Mouse (Mus musculus): ENCODE data around the gene Cd300ld4. TPM values are rescaled to one million over a fixed set of nuclear protein-coding genes. Genes with fewer than 3 reads are reported as not detected.

Gene Cd300ld4
- total RNA-seq, 2 experiments from 2014 or later, result 1.7 to 2.1 TPM

DNA sequence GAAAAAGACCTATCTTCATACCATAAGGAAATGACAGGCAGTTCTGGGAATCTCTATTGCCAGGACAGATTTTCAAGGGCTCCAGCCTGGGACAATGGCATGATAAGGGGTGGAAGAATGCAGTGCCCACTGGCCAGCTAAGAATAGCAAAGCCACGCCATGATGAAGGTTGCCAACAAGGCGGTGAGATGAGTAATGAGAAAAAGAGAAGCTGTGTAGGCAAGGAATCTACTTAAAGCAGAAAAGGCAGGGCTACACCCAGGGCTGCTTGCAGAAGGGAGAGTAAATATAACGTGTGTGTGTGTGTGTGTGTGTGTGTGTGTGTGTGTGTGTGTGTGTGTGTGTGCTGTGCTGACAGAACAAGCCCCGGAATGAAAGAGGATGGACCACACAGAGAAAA, 44.9 kb downstream of the Cd300ld4 start:
- no peak for ATAC-seq (replicated peaks; ENCODE audit: low FRiP score, poor library complexity, severe bottlenecking)

DNA sequence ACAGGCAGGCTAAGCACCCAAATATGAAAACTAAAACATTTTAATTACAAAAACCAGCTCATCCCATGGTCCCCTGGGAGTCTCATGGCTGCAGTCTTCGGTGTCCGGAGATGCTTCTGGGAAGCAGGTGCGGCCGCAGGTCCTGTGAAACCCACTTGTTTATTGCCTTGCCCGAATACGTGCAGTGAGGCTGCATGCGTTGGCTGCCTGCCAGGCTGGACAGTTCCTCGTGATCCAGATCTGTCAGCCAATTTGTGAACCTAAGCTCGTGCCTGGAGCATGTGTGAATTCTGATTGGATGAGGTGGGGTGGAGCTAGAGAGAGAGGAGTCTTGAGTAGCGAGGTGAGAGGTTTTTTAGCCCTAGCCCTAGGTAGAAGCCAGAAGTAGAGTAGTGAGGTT, 54.1 kb downstream of the Cd300ld4 start:
- ATAC-seq (replicated peaks; ENCODE audit: low FRiP score, poor library complexity, severe bottlenecking), result no peak

Other genes starting within 250 kb of the Cd300ld4 start
- gene Btbd17, start 231.1 kb downstream of the Cd300ld4 start, total RNA-seq (2015; ENCODE audit: low replicate concordance), result not detected in 2 replicates
- gene Btbd17, start 231.1 kb downstream of the Cd300ld4 start, total RNA-seq (2017; ENCODE audit: low replicate concordance), result not detected in 2 replicates
- gene Gpr142, start 228.1 kb downstream of the Cd300ld4 start, total RNA-seq (2015; ENCODE audit: low replicate concordance), result not detected in 2 replicates
- gene Gpr142, start 228.1 kb downstream of the Cd300ld4 start, total RNA-seq (2017; ENCODE audit: low replicate concordance), result not detected in 2 replicates
- gene Gprc5c, start 175.9 kb downstream of the Cd300ld4 start, total RNA-seq (2015; ENCODE audit: low replicate concordance), result 0.77 TPM in 1 of 2 replicates, not detected in the other
- 0.09 TPM in 1 of 2 replicates, not detected in the other for gene Gprc5c, start 175.9 kb downstream of the Cd300ld4 start, total RNA-seq (2017; ENCODE audit: low replicate concordance)
- gene Cd300a, start 137.0 kb downstream of the Cd300ld4 start, total RNA-seq (2015; ENCODE audit: low replicate concordance), result 3.8 and 4.8 TPM in 2 replicates
- gene Cd300a, start 137.0 kb downstream of the Cd300ld4 start, total RNA-seq (2017; ENCODE audit: low replicate concordance), result 3.7 and 7.1 TPM in 2 replicates
- gene Cd300lb, start 92.6 kb downstream of the Cd300ld4 start, total RNA-seq (2015; ENCODE audit: low replicate concordance), result 9.2 and 20.9 TPM in 2 replicates
- 9.6 and 14.8 TPM in 2 replicates for gene Cd300lb, start 92.6 kb downstream of the Cd300ld4 start, total RNA-seq (2017; ENCODE audit: low replicate concordance)
- gene Cd300c, start 57.9 kb downstream of the Cd300ld4 start, total RNA-seq (2015; ENCODE audit: low replicate concordance), result not detected in 2 replicates
- gene Cd300c, start 57.9 kb downstream of the Cd300ld4 start, total RNA-seq (2017; ENCODE audit: low replicate concordance), result 0.60 and 2.2 TPM in 2 replicates
- gene Cd300ld, start 37.1 kb downstream of the Cd300ld4 start, total RNA-seq (2015; ENCODE audit: low replicate concordance), result 5.2 and 9.2 TPM in 2 replicates
- 3.1 and 5.4 TPM in 2 replicates for gene Cd300ld, start 37.1 kb downstream of the Cd300ld4 start, total RNA-seq (2017; ENCODE audit: low replicate concordance)
- gene Cd300c2, start 25.1 kb downstream of the Cd300ld4 start, total RNA-seq (2015; ENCODE audit: low replicate concordance), result 1.5 and 2.3 TPM in 2 replicates
- 1.8 and 3.4 TPM in 2 replicates for gene Cd300c2, start 25.1 kb downstream of the Cd300ld4 start, total RNA-seq (2017; ENCODE audit: low replicate concordance)
- not detected in 2 replicates for gene Cd300ld2, start 10.8 kb downstream of the Cd300ld4 start, total RNA-seq (2015; ENCODE audit: low replicate concordance)
- not detected in 2 replicates for gene Cd300ld2, start 10.8 kb downstream of the Cd300ld4 start, total RNA-seq (2017; ENCODE audit: low replicate concordance)
- 1.7 TPM in 1 of 2 replicates, not detected in the other for gene Cd300ld5, start 10.8 kb upstream of the Cd300ld4 start, total RNA-seq (2015; ENCODE audit: low replicate concordance)
- not detected in 2 replicates for gene Cd300ld5, start 10.8 kb upstream of the Cd300ld4 start, total RNA-seq (2017; ENCODE audit: low replicate concordance)
- 1.7 and 27.2 TPM in 2 replicates for gene Cd300ld3, start 21.4 kb upstream of the Cd300ld4 start, total RNA-seq (2015; ENCODE audit: low replicate concordance)
- gene Cd300ld3, start 21.4 kb upstream of the Cd300ld4 start, total RNA-seq (2017; ENCODE audit: low replicate concordance), result 13.0 TPM in 1 of 2 replicates, not detected in the other
- 2.3 and 2.7 TPM in 2 replicates for gene Cd300e, start 35.2 kb upstream of the Cd300ld4 start, total RNA-seq (2015; ENCODE audit: low replicate concordance)
- 0.42 and 0.43 TPM in 2 replicates for gene Cd300e, start 35.2 kb upstream of the Cd300ld4 start, total RNA-seq (2017; ENCODE audit: low replicate concordance)
- gene Rab37, start 64.4 kb upstream of the Cd300ld4 start, total RNA-seq (2015; ENCODE audit: low replicate concordance), result 4.8 and 7.5 TPM in 2 replicates
- gene Rab37, start 64.4 kb upstream of the Cd300ld4 start, total RNA-seq (2017; ENCODE audit: low replicate concordance), result 3.8 and 4.3 TPM in 2 replicates
- gene Cd300lf, start 107.0 kb upstream of the Cd300ld4 start, total RNA-seq (2015; ENCODE audit: low replicate concordance), result 6.3 and 17.3 TPM in 2 replicates
- gene Cd300lf, start 107.0 kb upstream of the Cd300ld4 start, total RNA-seq (2017; ENCODE audit: low replicate concordance), result 11.3 and 13.7 TPM in 2 replicates
- gene Slc9a3r1, start 136.3 kb upstream of the Cd300ld4 start, total RNA-seq (2015; ENCODE audit: low replicate concordance), result 22.2 and 22.5 TPM in 2 replicates
- gene Slc9a3r1, start 136.3 kb upstream of the Cd300ld4 start, total RNA-seq (2017; ENCODE audit: low replicate concordance), result 17.7 and 19.1 TPM in 2 replicates
- 4.6 and 5.2 TPM in 2 replicates for gene Tmem104, start 160.5 kb upstream of the Cd300ld4 start, total RNA-seq (2015; ENCODE audit: low replicate concordance)
- gene Tmem104, start 160.5 kb upstream of the Cd300ld4 start, total RNA-seq (2017; ENCODE audit: low replicate concordance), result 0.85 and 1.5 TPM in 2 replicates
- 3.1 and 8.8 TPM in 2 replicates for gene Nat9, start 160.8 kb upstream of the Cd300ld4 start, total RNA-seq (2015; ENCODE audit: low replicate concordance)
- 8.8 and 10.5 TPM in 2 replicates for gene Nat9, start 160.8 kb upstream of the Cd300ld4 start, total RNA-seq (2017; ENCODE audit: low replicate concordance)
- not detected in 2 replicates for gene Grin2c, start 240.2 kb upstream of the Cd300ld4 start, total RNA-seq (2015; ENCODE audit: low replicate concordance)
- gene Grin2c, start 240.2 kb upstream of the Cd300ld4 start, total RNA-seq (2017; ENCODE audit: low replicate concordance), result not detected in 2 replicates